Mouse (Mus musculus): ENCODE measurements at regions not wholly inside any gene's neighbourhood (a gene's known extent, or its start where the extent isn't known, plus 50 kb on each side); places are given as distances from the start of the nearest gene placed in this dataset.

- DNase-seq (ENCODE audit: low spot score): no peak
These were observed 143.1 kb upstream of the Mrps10 start for GRCm38 (mm10) chr17:47225306-47226269.

GRCm38 (mm10) chr17:47221068-47221796 lies 147.5 kb upstream of the Mrps10 start:
- no peak for DNase-seq (ENCODE audit: low spot score)

DNA sequence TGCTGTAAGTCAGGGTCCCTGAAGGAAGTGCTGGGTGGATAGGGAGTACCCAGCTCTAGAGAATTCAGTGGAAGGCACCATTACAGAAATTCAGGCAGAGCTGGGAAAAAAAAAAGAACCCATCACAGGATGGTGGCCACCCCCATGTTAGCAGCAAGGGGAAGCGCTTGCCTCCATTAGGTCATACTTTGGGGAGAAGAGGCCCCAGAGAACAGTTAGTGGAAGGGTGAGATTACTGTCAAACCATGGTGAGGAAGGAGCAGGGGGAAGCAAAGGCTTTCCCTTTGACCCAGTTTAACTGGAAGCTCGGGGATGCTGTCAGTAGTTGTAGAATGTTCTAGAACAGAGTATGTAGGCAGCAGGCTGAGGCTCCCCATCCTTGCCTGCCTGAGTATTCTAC lies 148.8 kb upstream of the Mrps10 start:
- DNase-seq (ENCODE audit: low spot score): no peak

DNA sequence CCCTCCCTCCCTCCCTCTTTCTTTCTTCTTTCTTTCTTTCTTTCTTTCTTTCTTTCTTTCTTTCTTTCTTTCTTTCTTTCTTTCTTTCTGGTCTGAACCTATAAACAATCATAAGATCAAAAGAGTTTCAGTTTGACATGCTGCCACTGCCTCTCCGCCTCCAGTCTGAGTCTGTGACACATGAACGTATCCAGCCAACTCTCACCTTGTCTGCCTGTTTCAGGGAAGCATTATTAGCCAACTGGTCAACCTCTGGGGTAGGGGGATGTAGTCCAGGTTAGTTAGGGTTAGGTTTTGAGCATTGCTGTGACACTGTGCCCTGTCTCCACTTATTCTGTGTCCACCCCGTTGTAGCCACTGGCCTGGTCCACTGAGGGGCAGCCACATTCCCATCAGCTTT lies 152.2 kb upstream of the Mrps10 start:
- no peak for DNase-seq (ENCODE audit: low spot score)

GRCm38 (mm10) chr17:47215841-47216240 lies 152.8 kb upstream of the Mrps10 start:
- no peak for DNase-seq (ENCODE audit: low spot score)

GRCm38 (mm10) chr17:47214111-47214510 lies 154.6 kb upstream of the Mrps10 start:
- DNase-seq (ENCODE audit: low spot score): no peak

DNA sequence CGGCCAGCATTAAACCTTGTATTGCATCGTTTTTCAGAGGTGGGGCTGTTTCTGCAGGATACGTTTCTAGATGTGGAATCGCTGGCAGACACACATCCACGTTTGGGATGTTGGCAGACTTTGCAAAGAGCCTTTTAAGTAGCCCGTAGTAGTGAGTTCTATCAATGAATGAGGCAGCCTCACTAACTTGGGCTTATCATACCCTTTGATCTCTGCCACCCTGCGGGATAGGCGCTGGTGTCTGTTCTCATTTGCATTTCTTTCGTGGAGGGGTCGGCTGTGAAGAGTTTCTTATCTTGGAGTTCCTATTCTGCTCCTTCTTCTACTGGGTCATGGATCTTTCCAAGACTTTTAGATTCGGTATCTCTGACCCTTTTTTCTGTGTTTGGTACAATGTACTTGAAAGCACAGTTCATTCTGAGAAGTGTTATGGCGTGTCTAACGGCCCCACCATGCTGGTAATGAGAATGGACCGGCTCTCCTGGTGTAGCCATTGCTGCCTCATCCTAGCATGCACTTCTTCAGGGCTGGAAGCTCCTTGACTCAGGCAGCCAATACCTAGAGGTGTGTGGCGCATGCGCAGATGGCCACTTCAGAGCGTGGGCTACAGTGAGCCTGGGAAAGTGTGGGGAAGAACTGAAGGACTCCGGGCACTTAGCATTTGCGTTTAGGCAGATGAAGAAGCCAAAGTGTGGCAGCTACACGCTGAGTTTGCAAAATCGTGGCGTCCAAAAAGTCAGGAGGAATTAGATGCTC lies 158.1 kb upstream of the Mrps10 start:
- no peak for DNase-seq (ENCODE audit: low spot score)

GRCm38 (mm10) chr17:47208886-47209585 lies 159.7 kb upstream of the Mrps10 start:
- DNase-seq (ENCODE audit: low spot score): no peak

GRCm38 (mm10) chr17:47207471-47207870 lies 161.2 kb upstream of the Mrps10 start:
- no peak for DNase-seq (ENCODE audit: low spot score)

- no peak for DNase-seq (ENCODE audit: low spot score)
These were observed 164.1 kb upstream of the Mrps10 start for GRCm38 (mm10) chr17:47204470-47205162.

DNA sequence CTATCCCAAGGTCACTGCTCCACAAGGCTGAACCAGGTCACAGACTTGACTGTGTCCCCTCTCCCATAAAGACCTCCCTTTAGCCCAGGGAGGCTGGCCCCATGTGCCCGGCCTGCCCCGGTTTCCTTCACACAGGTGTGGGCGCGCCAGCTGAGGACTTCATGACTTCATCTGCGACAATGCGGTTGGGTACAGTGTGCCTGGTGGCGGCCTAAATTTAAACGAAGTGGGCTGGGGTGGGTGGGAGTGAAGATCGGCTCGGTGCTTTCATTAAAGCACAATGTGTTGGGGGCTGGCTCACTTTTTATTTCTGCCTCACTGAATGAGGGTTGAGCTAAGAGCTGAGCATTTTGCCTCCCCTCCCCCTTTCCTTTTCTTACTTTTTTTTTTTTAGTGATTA lies 169.5 kb upstream of the Mrps10 start:
- no peak for DNase-seq (ENCODE audit: low spot score)

DNA sequence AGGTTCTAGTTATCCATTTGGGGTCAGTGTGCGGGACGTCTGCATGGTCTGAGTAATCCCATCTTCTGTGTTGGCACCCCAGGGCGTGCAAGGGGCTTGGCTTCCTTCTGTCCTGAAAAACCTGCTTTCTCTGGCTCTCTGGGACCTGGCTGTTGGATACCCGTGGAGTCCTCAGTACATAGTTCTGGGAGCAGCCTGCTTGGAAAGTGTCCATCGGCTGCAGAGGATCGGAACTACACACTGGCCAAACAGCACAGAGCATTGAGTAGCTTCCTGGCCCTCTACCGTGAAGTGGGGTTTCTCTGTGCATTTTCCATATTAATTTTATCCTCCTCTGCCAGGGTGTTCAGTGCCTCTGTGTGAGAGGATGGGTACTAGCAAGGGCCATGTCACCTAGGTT lies 170.7 kb upstream of the Mrps10 start:
- no peak for DNase-seq (ENCODE audit: low spot score)

DNA sequence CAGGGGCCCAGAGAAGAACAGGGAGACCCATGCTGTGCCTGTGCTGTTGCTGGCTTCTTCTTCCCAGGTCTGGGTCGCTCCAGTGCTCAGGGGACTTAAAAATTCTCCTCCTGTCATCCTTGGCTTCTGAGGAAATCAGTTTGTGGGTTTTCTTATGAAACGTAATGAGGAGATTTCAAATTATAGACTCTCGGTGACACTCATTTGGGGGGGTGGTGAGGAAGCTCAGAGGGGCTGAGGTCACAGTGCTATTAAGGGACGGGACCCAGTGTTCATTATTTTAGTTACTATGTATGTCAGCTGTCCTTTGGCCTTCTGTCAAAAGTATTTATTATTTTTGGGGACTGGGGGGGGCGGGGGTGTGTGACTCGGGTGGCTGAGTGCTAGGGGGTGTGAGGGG lies 171.7 kb upstream of the Mrps10 start:
- no peak for DNase-seq (ENCODE audit: low spot score)

- DNase-seq (ENCODE audit: low spot score): no peak
These were observed 172.7 kb upstream of the Mrps10 start for GRCm38 (mm10) chr17:47195981-47196380.

DNA sequence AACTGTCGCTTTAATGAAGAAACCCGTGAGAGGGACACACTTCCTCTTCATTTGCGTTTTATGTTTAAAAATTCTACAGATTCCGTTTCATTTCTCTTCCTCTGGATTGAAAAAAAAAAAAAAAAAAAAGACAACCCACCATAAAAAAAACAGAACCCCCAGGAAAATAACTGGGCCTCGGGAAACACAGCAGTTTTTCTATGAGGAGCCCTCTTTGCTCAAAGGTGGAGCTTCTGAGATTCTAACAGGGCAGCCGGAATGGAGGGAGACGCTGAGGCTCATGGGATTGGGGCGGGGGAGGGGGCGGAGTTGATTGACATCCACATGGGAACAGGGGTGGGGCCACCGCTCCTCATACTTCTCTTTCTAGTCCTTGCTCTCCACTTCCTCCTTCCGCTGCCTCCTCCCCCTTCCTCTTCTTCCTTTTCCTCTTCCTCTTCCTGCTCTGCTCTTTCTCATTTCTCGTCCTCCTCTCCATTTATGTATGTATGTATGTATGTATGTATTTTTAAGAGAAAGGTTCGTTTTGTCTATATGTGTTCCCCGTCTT lies 174.1 kb upstream of the Mrps10 start:
- DNase-seq (ENCODE audit: low spot score): no peak

DNA sequence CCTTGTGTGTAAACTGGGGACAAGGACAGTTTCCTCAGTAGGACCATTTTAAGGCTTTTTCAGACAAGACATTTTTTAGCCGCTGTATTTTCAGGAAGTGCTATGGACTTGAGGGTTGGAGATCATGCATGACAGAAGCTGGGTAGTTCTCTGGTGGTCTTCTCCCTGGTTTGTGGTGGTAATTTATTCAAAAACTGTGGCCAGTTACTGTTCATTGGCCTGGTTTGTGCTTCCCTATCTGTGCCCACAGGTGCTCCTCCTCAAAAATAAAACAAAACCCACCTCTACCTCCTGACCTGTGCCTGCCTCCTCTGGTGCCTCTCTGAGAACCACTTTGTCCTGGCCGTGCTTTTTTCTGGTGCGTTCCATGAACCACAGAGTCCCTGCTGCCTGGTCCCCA lies 177.3 kb upstream of the Mrps10 start:
- no peak for DNase-seq (ENCODE audit: low spot score)

DNA sequence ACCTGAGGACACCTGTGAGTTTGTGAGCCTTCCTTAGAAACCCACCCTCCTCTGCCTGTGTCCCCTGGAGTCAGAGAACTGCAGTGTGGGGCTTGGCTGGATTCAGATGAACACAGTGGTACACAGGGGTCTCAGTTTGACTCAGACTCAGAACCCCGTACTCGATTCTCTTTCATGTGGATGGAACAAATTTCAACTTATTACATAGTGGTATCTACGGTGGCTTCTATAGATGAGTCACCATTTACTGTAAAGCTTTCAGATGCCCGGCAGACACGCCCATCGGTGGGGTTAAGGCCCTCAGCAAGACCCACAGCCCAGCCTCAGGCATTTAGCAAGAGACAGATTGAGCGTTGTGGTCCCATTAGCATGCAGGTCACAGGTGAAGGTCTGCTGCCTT lies 178.9 kb upstream of the Mrps10 start:
- no peak for DNase-seq (ENCODE audit: low spot score)

DNA sequence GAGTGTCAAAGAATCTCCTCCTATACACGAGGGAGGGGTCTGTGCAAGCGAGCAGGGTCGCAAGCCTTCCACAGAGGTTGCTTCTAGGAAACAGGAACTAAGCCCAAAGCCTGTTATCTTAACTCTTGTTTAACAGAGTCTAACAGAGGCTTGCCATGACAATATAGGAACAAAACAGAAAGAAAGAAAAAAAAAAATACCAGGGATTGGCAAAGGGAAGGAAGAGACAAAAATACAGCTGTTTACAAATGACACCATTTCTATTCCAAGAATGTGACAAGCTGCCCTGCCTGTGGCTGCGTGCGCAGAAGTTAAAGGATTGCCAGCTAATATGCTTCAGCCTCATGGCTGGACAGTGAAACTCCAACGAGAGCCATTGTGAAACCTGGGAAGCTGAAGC lies 173.8 kb upstream of the Ubr2 start:
- no peak for DNase-seq (ENCODE audit: low spot score)

DNA sequence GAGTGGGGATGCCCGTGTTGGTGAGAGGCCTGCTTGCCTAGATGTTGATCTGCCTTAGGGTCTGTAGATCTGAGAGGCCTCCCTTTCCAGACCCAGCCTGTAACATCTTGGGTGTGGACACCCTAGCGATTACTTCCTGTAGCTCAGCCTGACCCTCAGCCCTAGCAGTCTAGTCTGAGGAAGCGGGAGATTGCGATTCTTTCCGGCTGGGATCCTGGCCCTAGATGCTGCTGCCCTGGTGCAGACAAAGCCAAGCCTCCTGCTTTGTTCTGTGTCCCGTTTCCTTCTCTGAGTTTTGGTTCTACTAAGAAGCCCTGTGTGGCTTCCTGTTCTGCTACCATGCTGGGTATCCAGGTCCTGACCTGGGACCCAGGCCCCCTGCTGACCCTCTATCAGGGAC lies 171.8 kb upstream of the Ubr2 start:
- DNase-seq (ENCODE audit: low spot score): no peak

GRCm38 (mm10) chr17:47179410-47179809 lies 169.1 kb upstream of the Ubr2 start:
- no peak for DNase-seq (ENCODE audit: low spot score)

DNA sequence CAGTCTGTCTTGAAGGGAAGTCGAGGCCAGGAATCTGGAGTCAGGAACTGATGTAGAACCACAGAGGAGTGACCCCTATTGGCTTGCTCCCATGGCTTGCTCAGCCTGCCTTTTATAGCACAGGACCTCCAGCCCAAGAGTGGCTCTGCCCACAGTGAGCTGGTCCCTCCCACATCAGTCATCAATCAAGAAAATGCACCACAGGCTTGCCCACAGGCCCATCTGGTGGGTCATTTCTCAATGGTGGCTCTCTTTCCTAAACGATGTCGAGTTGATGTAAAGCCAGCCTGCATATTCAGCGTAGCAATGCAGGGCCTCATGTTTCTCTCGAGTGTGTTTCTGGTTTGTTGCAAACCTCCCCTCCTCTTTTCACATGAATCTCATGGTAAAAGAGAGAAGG lies 168.3 kb upstream of the Ubr2 start:
- no peak for DNase-seq (ENCODE audit: low spot score)
